Mouse (Mus musculus) heart, postnatal 0 days (tissue): ENCODE results near the gene Krt14.

ENCODE experiments used
- CTCF ChIP-seq: IDR thresholded peaks from 2 replicates; pipeline ENCODE4 v1.5.1; 2016; ENCODE audit warnings: antibody characterized with exemption, control low read depth, low read depth
- EP300 ChIP-seq: IDR thresholded peaks from 2 replicates; pipeline ENCODE4 v1.6.1; 2016; ENCODE audit warnings: antibody characterized with exemption, low read depth

- TF ChIP-seq CTCF (no peak), EP300 (no peak)
Measured at GRCm38 (mm10) chr11:100155497-100156255, 51.7 kb downstream of the Krt14 start.
